Mouse (Mus musculus): ENCODE data around the gene Ltbp1.
"Not testable (repeated sequence)": the region's sequence is repeated elsewhere in the genome, so short reads cannot be mapped to it uniquely, and the experiment has no call there.

GRCm38 (mm10) chr17:75142845-75143244 is 137.5 kb downstream of the Ltbp1 start:
- TF ChIP-seq SIN3A (IDR thresholded peaks at IDR 0.05; ENCODE audit: low read length); POLR2A (IDR thresholded peaks at IDR 0.05; ENCODE audit: control insufficient read depth in 1 of 2, insufficient read depth in 1 of 2, low read depth in 1 of 2, low read length in 2 of 2, poor library complexity in 1 of 2): not testable (repeated sequence)
- TF ChIP-seq HCFC1 (IDR thresholded peaks at IDR 0.05; ENCODE audit: low read depth, low read length): peak; percentile 28; the same call in 1 of the 2 replicates

Measured in MEL (cell line).